Mouse (Mus musculus): ENCODE measurements around the gene Cd55.
"Not testable (repeated sequence)": the region's sequence is repeated elsewhere in the genome, so short reads cannot be mapped to it uniquely, and the experiment has no call there.

The Cd55 gene

DNA sequence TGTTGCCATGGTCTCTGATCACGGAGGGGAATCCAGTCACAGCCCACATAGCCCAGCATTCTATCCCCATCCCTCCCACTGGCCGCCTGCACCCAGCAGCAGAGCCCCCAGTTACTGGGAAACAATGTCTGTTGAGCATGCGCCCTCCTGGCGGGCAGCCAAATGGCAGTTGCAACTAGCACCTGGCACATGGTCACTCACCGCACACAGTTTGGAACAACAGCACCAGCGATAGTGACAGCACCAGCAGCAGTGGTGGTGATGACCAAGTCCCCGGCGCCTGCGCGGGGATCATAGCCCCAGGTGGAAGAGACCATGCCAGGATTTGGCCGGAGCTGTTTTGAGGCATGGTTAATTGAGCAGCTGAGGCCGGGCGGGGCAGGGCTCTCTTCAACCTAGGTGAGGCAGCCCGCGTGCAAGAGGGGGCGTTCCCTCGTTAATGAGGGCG, 39.9 kb downstream of the Cd55 start, which contains the start of gene Cd55b:
Cd55b (minus strand) TSS at position 346 of the 448 bp plus-strand sequence.
- DNase-seq (ENCODE audit: low spot score) = no peak

DNA sequence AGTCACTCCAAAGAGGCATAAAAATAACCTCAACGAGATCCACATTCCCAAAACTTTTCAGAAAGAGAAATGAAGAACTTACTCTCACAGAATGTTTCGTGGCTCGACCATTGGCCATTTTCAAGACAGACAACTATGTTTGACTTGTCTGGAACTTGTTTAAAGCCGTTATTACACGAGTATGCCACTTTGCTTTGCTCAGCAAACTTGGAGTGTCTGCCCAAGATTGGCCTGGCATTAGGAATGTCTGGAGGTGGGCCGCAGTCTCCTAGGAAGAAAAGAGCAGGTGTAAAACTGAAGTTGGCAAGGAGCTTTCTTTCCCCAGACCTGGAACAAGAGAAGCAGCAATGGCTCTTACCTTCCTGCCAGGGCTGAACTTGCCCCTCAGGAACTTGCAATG, 40.5 kb downstream of the Cd55 start:
- not testable (repeated sequence) for DNase-seq (ENCODE audit: low spot score)

DNA sequence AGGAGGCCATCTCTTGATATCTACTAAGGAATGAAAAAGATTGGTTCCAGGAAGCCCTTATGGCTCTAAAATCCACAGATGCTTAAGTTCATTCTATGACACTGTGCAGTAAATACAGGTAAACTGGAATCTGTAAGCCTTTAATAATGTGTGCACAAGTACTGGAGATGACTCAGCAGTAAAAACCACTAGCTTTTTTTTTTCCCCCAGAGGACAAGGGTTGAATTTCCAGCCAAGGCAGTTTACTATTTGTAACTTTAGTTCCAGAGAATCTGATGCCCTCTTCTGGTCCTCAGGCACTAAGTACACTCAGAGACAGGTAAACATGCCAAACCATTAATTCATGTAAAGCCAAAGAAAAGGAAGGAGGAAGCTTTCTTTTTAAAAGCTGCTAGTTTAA, 65.4 kb downstream of the Cd55 start:
- not testable (repeated sequence) for DNase-seq (ENCODE audit: low spot score)
